Mouse (Mus musculus) right cerebral cortex, postnatal 25 days (tissue): ENCODE measurements around the gene 2300003K06Rik.
"Not testable (repeated sequence)": the region's sequence is repeated elsewhere in the genome, so short reads cannot be mapped to it uniquely, and the experiment has no call there.

Experiments
- DNase-seq: peaks from one replicate; pipeline ENCODE4 v3.0.0; 2022

The 2300003K06Rik gene

DNA sequence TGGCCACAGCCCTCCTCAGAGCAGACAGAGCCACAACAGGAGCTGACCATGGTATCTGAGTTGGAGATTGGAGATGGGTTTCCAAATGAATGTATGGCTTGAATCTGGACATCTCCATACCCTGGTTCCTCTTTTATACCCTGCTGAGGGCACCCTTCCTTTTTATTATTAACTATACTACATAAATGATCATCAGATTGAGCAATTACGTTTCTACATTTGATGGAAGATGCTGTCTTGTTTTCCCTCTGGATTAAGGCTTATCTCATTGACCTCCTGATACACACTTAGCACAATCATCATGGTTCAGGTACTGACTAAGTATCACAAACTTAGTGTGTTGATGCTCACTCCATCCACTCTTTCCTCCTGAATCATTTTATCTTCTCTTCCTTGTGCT, at the start of gene 2300003K06Rik:
Gene 2300003K06Rik, minus strand, starts transcription at position 101 of the 400 bp plus-strand sequence.
- no peak for DNase-seq

DNA sequence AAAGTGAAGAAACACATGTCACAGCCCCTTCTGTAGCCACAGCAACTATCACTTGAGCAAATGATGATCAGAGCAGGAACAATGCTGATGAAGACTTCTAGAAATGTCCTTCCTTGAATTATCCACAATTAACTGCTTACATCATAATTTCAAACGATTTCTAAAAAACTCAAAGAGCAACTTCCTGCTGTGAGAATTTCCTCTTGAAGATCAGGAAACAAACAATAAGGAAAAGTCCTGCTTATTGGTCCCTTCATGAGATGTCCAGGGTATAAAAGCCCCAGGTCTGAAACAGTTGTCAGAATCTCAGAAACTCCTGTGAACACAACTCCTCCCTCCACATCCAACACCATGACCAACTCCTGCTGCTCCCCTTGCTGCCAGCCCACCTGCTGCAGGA, 41.0 kb upstream of the 2300003K06Rik start, which contains the start of gene Gm11567:
Gene Gm11567, plus strand, starts transcription at position 301 of the 400 bp plus-strand sequence.
- DNase-seq = not testable (repeated sequence)

DNA sequence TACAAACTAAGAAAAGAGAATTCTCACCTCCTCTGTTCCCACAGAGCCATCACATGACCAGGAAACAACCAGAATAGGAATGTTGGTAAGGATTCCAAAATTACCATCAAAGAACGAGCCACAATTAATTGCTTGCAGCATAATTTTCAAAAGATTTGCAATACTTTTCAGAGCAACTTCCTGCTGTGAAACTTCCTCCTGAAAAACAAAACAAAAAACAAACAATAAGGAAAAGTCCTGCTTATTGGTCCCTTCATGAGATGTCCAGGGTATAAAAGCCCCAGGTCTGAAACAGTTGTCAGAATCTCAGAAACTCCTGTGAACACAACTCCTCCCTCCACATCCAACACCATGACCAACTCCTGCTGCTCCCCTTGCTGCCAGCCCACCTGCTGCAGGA, 35.2 kb upstream of the 2300003K06Rik start, which contains the start of gene Krtap9-1:
Gene Krtap9-1, plus strand, starts transcription at position 301 of the 400 bp plus-strand sequence.
- not testable (repeated sequence) for DNase-seq

DNA sequence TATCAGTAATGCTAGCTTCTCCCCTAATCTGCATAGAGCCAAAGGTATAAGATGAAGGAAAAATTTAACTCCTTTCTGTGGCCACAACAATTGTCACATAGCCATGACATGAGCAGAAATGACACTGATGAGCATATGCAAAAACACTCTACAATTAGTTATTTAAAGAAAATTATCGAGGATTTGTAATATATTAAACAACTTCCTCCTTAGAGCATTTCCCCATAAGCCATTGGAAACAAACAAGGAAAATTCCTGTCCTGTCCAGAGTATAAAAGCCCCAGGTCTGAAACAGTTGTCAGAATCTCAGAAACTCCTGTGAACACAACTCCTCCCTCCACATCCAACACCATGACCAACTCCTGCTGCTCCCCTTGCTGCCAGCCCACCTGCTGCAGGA, 26.3 kb upstream of the 2300003K06Rik start, which contains the start of gene Gm11559:
Gene Gm11559, plus strand, starts transcription at position 301 of the 400 bp plus-strand sequence.
- not testable (repeated sequence) for DNase-seq

DNA sequence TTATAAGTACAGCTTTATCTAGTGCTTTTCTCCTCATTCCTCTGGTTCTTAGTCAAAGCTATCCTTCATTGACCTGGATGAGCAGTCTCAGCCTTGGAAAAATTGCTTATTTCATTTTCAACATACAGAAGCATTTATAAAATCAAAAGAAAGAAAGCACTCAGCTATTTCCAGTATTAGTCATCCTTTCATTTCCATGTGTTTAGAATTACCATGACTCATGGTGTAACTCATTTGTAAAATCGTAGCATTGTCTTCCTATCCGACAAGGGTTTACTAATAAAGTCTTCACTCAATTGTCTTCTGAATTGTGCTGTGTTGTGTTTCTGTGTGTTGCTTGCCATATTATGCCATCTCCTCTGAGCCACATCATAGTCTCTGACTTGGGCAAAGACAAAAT, 20.9 kb upstream of the 2300003K06Rik start:
- DNase-seq = no peak

DNA sequence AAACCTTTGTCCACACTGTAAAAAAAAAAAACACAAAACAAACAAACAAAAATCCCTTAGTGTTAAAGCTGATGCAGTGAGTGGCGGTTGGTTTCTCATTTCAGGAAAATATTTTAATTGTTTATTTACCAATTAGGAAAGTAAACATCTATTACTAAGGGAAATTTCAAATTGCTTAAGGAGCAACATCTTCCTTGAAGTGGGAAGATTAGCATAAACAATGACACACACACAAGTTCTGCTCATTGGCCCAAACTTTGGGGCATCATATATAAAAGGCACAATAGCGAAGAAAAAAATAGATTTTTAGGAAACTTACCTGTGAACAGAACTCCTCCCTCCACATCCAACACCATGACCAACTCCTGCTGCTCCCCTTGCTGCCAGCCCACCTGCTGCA, 19.8 kb upstream of the 2300003K06Rik start, which contains the start of gene Gm11568:
Gene Gm11568, plus strand, starts transcription at position 301 of the 400 bp plus-strand sequence.
- no peak for DNase-seq

DNA sequence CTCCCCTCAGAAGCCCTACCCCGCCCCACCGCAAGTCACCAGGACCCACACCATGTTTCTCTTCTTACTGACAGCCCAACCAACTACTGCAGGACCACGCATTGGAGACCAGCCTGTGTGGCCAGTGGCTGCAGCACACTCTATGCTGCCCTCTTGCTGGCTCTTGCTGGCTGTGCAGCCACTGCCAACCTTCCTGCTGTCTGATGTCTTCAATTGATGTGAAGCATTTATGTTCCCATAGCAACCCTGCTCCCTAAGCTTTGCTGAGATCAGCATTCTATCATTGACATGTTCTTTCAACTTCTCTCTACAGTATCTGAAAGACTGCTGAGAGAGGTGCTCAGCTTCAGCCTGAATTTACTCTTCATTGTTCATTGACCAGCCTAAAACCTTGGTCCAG, 16.3 kb upstream of the 2300003K06Rik start:
- DNase-seq = no peak

DNA sequence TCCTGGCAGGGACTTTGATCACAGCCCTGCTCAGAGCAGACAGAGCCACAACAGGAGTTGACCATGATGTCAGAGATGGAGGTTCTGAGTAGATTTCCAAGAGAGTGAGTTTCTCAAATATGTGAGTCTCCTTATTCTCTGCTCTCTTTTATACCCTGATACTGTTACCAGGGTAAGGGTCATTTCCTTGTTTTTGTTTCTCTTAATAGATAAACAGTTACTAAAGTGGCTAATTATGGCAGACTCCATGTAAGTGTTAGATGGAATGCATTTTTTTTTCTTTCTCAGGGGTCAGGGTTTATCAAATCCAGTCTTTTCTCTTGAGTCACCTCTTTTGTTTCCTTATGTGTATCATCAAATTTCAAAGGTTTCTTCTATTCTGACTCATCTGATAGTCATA, 13.6 kb upstream of the 2300003K06Rik start, which contains the start of gene Krtap4-16:
Gene Krtap4-16, minus strand, starts transcription at position 101 of the 400 bp plus-strand sequence.
- no peak for DNase-seq

DNA sequence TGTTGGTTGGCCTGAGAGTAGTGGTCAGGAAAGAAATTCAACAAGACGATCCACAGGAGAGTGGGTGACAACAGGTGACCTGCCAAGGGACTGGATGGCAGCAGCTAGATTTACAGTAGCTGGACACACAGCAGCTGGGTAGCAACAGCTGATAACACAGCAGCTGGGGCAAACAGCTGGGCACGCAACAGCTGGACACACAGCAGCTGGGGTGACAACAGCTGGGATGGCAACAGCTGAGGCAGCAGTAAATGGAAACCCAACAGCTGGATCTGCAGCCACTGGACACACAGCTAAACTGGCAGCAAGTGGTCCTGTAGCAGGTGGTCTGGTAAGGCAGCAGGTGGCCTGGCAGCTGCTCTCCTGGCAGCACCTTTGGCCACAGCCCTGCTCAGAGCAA, 8.9 kb upstream of the 2300003K06Rik start:
- no peak for DNase-seq

DNA sequence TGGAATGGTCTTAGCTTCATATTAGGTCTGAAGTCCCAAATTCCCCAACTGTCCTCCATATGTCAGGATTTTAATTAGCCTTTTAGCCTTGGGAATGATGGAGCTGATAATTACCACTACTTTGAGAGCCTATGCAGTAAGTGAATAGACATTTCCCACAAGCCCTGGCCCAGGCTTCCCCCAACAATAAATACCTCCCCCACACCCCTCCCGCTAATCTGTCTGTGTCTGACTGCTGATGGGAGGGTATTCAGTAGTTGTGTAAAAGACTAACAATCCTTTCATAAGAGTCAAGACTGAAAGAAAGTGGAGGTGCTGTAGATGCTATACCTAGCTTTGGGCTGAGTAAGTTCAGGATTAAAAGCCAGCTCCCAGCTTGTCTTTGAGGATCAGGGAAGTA, 4.3 kb upstream of the 2300003K06Rik start:
- DNase-seq = no peak

DNA sequence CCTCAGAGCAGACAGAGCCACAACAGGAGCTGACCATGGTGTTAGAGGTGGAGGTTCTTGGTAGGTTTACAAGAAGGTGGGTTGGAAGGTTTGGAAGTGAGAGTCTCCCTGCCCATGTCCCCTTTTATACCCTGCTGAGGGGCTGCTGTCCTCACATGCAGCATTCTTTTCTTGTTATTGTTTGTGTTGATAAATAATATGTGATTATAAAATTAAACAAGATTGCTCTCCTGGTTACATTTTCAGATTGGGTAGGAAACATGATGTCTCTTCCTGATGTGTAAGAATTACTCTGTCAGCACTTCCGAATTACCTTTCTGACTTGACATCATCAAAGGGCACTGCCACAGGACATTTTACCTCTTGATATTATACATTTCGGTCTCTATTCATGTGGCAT, 22.3 kb downstream of the 2300003K06Rik start, which contains the start of gene Gm11564:
Gene Gm11564, minus strand, starts transcription at position 101 of the 400 bp plus-strand sequence.
- not testable (repeated sequence) for DNase-seq

DNA sequence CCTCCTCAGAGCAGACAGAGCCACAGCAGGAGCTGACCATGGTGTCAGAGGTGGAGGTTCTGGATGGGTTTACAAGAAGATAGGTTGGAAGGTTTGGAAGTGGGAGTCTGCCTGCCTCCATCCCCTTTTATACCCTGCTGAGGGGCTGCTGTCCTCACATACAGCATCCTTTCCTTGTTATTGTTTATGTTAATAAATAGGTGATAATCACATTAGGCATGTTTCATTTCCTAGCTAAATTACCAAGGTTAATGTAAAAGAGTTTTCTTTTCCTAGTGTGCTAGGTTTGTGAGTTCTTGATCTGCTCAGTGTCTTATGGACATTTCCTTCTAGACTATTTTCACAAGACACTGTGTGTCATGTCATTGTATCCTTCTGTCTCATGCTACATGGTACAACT, 28.1 kb downstream of the 2300003K06Rik start, which contains the start of gene Krtap4-13:
Gene Krtap4-13, minus strand, starts transcription at position 101 of the 400 bp plus-strand sequence.
- not testable (repeated sequence) for DNase-seq

DNA sequence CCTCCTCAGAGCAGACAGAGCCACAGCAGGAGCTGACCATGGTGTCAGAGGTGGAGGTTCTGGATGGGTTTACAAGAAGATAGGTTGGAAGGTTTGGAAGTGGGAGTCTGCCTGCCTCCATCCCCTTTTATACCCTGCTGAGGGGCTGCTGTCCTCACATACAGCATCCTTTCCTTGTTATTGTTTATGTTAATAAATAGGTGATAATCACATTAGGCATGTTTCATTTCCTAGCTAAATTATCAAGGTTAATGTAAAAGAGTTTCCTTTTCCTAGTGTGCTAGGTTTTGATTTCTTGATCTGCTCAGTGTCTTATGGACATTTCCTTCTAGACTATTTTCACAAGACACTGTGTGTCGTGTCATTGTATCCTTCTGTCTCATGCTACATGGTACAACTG, 33.5 kb downstream of the 2300003K06Rik start, which contains the start of gene Gm11554:
Gene Gm11554, minus strand, starts transcription at position 101 of the 400 bp plus-strand sequence.
- not testable (repeated sequence) for DNase-seq

DNA sequence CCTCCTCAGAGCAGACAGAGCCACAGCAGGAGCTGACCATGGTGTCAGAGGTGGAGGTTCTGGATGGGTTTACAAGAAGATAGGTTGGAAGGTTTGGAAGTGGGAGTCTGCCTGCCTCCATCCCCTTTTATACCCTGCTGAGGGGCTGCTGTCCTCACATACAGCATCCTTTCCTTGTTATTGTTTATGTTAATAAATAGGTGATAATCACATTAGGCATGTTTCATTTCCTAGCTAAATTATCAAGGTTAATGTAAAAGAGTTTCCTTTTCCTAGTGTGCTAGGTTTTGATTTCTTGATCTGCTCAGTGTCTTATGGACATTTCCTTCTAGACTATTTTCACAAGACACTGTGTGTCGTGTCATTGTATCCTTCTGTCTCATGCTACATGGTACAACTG, 39.0 kb downstream of the 2300003K06Rik start, which contains the start of gene Gm11569:
Gene Gm11569, minus strand, starts transcription at position 101 of the 400 bp plus-strand sequence.
- not testable (repeated sequence) for DNase-seq

DNA sequence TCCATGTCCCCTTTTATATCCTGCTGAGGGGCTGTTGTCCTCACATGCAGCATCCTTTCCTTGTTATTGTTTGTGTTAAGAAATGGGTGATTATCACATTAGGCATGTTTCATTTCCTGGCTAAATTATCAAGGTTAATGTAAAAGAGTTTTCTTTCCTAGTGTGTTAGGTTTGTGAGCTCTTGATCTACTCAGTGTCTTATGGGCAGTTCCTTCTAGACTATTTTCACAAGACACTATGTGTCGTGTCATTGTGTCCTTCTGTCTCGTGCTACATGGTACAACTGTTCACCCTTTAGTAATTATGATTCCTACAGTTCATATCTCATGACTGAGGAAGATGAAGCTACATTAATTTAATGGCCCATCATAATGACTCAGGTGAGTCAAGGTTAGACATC, 44.5 kb downstream of the 2300003K06Rik start, which contains the start of gene Gm11596:
Gene Gm11596, minus strand, starts transcription at position 101 of the 400 bp plus-strand sequence.
- no peak for DNase-seq
